Mouse (Mus musculus) layer of hippocampus, adult 2 months (tissue): ENCODE results near the gene Morn2. TPM values are rescaled to one million over a fixed set of nuclear protein-coding genes. Genes with fewer than 3 reads are reported as not detected.

Experiments
- DNase-seq, 2 experiments: peaks; one replicate each; pipeline ENCODE4 v3.0.0; 2022; ENCODE audit warnings: low spot score in 2 of 2
- H3K27ac ChIP-seq: fragments of 200-600 bp; 2 replicates; pipeline ENCODE4 v1.8.1; 2022
- H3K4me3 ChIP-seq: fragments of 200-600 bp; 2 replicates; pipeline ENCODE4 v1.8.1; 2022; ENCODE audit warnings: mild to moderate bottlenecking
- CTCF ChIP-seq: fragments of 200-600 bp; conservative IDR thresholded peaks from 2 replicates; pipeline ENCODE4 v1.8.1; 2022; ENCODE audit warnings: antibody characterized with exemption, mild to moderate bottlenecking, moderate library complexity
- total RNA-seq, 2 experiments: library from RNA; stranded (reverse); gene quantifications; 2 replicates each; pipeline ENCODE4 v1.2.3; 2021

Gene Morn2
- total RNA-seq, 2 experiments from 2014 or later, result 18.5 to 19.0 TPM

DNA sequence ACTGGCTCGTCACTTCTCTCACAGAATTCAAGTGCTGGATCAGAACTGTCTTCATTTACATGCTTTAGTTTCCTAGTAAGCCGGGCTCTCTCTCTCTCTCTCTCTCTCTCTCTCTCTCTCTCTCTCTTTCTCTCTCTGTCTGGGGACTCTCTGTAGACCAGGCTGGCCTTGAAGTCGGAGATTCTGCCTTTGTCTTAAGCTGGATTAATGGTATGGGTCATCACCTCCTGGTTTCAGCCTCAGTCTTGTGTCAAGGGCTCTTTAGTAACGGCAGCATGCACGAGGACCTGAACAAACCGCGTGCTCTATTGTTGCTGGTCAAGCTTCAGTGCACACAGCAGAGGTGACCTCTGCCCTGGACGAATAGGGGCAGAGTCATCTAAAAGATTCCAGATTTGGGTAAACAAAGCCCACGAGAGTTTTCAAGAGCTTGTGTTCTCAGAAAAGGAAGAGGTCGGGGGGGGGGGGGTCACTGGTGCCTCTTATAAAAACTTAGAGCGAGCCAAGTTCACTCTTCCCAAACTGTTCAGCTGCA, 56.7 kb downstream of the Morn2 start:
- no peak for TF ChIP-seq CTCF
- no peak for DNase-seq
- no peak overlapping the region for H3K4me3 ChIP-seq
- no peak overlapping the region for H3K27ac ChIP-seq

Other genes with a start within 250 kb of the Morn2 start
- gene Hnrnpll, start 227.9 kb upstream of the Morn2 start, total RNA-seq, result 10 to 100 TPM; 62.8 to 67.1 TPM
- gene Galm, start 162.7 kb upstream of the Morn2 start, total RNA-seq, result 1 to 10 TPM; 3.8 to 5.4 TPM
- gene Srsf7, start 82.9 kb upstream of the Morn2 start, total RNA-seq, result 100 to 1,000 TPM; 116 to 132 TPM
- under 1 TPM; 0.15 to 0.28 TPM for gene Ttc39d, start 82.7 kb upstream of the Morn2 start, total RNA-seq
- 1 to 10 TPM; 5.1 to 6.1 TPM for gene Gemin6, start 65.8 kb upstream of the Morn2 start, total RNA-seq
- gene Dhx57, start 273 bp downstream of the Morn2 start, total RNA-seq, result 10 to 100 TPM; 37.6 to 38.0 TPM
- gene Arhgef33, start 17.2 kb downstream of the Morn2 start, total RNA-seq, result 1 to 10 TPM; 2.8 to 5.3 TPM
- 1 to 10 TPM in 1 of 2 experiments, not detected in 1; 1.5 TPM for gene Gm10190, start 83.3 kb downstream of the Morn2 start, total RNA-seq
- gene Sos1, start 190.2 kb downstream of the Morn2 start, total RNA-seq, result 10 to 100 TPM; 35.2 to 36.8 TPM